Mouse (Mus musculus): ENCODE measurements around the gene Fasl. TPM values are rescaled to one million over a fixed set of nuclear protein-coding genes. Genes with fewer than 3 reads are reported as not detected.

The Fasl gene
- 0.17 TPM in 1 of 2 replicates, not detected in the other for polyA plus RNA-seq (2015; fragmentation: Nextera tagmentation; extraction: Ambion mirVana)

GRCm38 (mm10) chr1:161788339-161788738, at the start of gene Fasl:
Gene Fasl (minus strand): TSS chr1:161788495.
- no peak within 1 kb of the TSS for H3K4me3 ChIP-seq
- H3K4me2 ChIP-seq = no peak within 1 kb of the TSS
- H3K9me3 ChIP-seq = no peaks in the 10 kb centered on the region
- no peak within 1 kb of the TSS for H3K9ac ChIP-seq
- no peak within 1 kb of the TSS for H3K27ac ChIP-seq
- 76% methylated on average over 9 of the region's 9 CpGs for WGBS
- no peaks in the 10 kb centered on the region for H3K4me1 ChIP-seq
- no peaks in the 10 kb centered on the region for H3K27me3 ChIP-seq
- H3K36me3 ChIP-seq = no peaks in the 10 kb centered on the region
- no peak for ATAC-seq (ENCODE audit: borderline replicate concordance, extremely low read depth, low FRiP score, low TSS enrichment)

GRCm38 (mm10) chr1:161826677-161827076, 38.4 kb upstream of the Fasl start:
- Histone ChIP-seq H3K4me2 (no peak overlapping the region), H3K9me3 (no peaks in the 10 kb centered on the region), H3K9ac (no peak overlapping the region), H3K4me1 (no peaks in the 10 kb centered on the region), H3K4me3 (no peak overlapping the region), H3K27ac (no peak overlapping the region), H3K36me3 (peaks cover 12% of the 10 kb centered on the region), H3K27me3 (no peaks in the 10 kb centered on the region)
- ATAC-seq (ENCODE audit: borderline replicate concordance, extremely low read depth, low FRiP score, low TSS enrichment) = no peak
- 93% methylated on average over 2 of the region's 2 CpGs for WGBS

GRCm38 (mm10) chr1:161809428-161809827, 21.1 kb upstream of the Fasl start:
- Histone ChIP-seq H3K36me3 (no peaks in the 10 kb centered on the region), H3K9me3 (no peaks in the 10 kb centered on the region), H3K4me1 (no peaks in the 10 kb centered on the region), H3K9ac (no peak overlapping the region), H3K27me3 (no peaks in the 10 kb centered on the region), H3K4me3 (no peak overlapping the region), H3K27ac (no peak overlapping the region), H3K4me2 (no peak overlapping the region)
- 83% methylated on average over 5 of the region's 5 CpGs for WGBS
- no peak for ATAC-seq (ENCODE audit: borderline replicate concordance, extremely low read depth, low FRiP score, low TSS enrichment)

GRCm38 (mm10) chr1:161808980-161809379, 20.7 kb upstream of the Fasl start:
- Histone ChIP-seq H3K9ac (no peak overlapping the region), H3K9me3 (no peaks in the 10 kb centered on the region), H3K4me2 (no peak overlapping the region), H3K27ac (no peak overlapping the region), H3K4me1 (no peaks in the 10 kb centered on the region), H3K4me3 (no peak overlapping the region), H3K36me3 (no peaks in the 10 kb centered on the region), H3K27me3 (no peaks in the 10 kb centered on the region)
- WGBS = 46% methylated on average over 6 of the region's 6 CpGs
- no peak for ATAC-seq (ENCODE audit: borderline replicate concordance, extremely low read depth, low FRiP score, low TSS enrichment)

GRCm38 (mm10) chr1:161804541-161804971, 16.3 kb upstream of the Fasl start:
- Histone ChIP-seq H3K27me3 (no peaks in the 10 kb centered on the region), H3K4me2 (no peak overlapping the region), H3K4me3 (no peak overlapping the region), H3K9me3 (no peaks in the 10 kb centered on the region), H3K4me1 (no peaks in the 10 kb centered on the region), H3K27ac (no peak overlapping the region), H3K9ac (no peak overlapping the region), H3K36me3 (no peaks in the 10 kb centered on the region)
- WGBS = 82% methylated on average over 8 of the region's 8 CpGs
- ATAC-seq (ENCODE audit: borderline replicate concordance, extremely low read depth, low FRiP score, low TSS enrichment) = no peak

GRCm38 (mm10) chr1:161801321-161801720, 13.0 kb upstream of the Fasl start:
- Histone ChIP-seq H3K4me3 (no peak overlapping the region), H3K9me3 (no peaks in the 10 kb centered on the region), H3K36me3 (no peaks in the 10 kb centered on the region), H3K4me2 (no peak overlapping the region), H3K4me1 (no peaks in the 10 kb centered on the region), H3K27me3 (no peaks in the 10 kb centered on the region), H3K9ac (no peak overlapping the region), H3K27ac (no peak overlapping the region)
- ATAC-seq (ENCODE audit: borderline replicate concordance, extremely low read depth, low FRiP score, low TSS enrichment) = no peak
- WGBS = 57% methylated on average over 2 of the region's 2 CpGs

- Histone ChIP-seq H3K9ac (no peak overlapping the region), H3K4me3 (no peak overlapping the region), H3K36me3 (no peaks in the 10 kb centered on the region), H3K9me3 (no peaks in the 10 kb centered on the region), H3K27ac (no peak overlapping the region), H3K4me1 (no peaks in the 10 kb centered on the region), H3K4me2 (no peak overlapping the region), H3K27me3 (no peaks in the 10 kb centered on the region)
- ATAC-seq (ENCODE audit: borderline replicate concordance, extremely low read depth, low FRiP score, low TSS enrichment) = no peak
These were observed 12.0 kb upstream of the Fasl start for GRCm38 (mm10) chr1:161800256-161800655.

GRCm38 (mm10) chr1:161799791-161800190, 11.5 kb upstream of the Fasl start:
- no peaks in the 10 kb centered on the region for H3K27me3 ChIP-seq
- H3K9me3 ChIP-seq = no peaks in the 10 kb centered on the region
- no peaks in the 10 kb centered on the region for H3K36me3 ChIP-seq
- H3K27ac ChIP-seq = no peak overlapping the region
- H3K4me1 ChIP-seq = no peaks in the 10 kb centered on the region
- H3K4me3 ChIP-seq = no peak overlapping the region
- no peak for ATAC-seq (ENCODE audit: borderline replicate concordance, extremely low read depth, low FRiP score, low TSS enrichment)
- no peak overlapping the region for H3K4me2 ChIP-seq
- no peak overlapping the region for H3K9ac ChIP-seq

- H3K4me1 ChIP-seq = no peaks in the 10 kb centered on the region
- no peaks in the 10 kb centered on the region for H3K9me3 ChIP-seq
- H3K36me3 ChIP-seq = no peaks in the 10 kb centered on the region
- no peaks in the 10 kb centered on the region for H3K27me3 ChIP-seq
- no peak for ATAC-seq (ENCODE audit: borderline replicate concordance, extremely low read depth, low FRiP score, low TSS enrichment)
- no peak overlapping the region for H3K4me3 ChIP-seq
- H3K9ac ChIP-seq = no peak overlapping the region
- H3K4me2 ChIP-seq = no peak overlapping the region
- no peak overlapping the region for H3K27ac ChIP-seq
- WGBS = 84% methylated on average over 3 of the region's 3 CpGs
These were observed 10.6 kb upstream of the Fasl start for GRCm38 (mm10) chr1:161798866-161799265.

- Histone ChIP-seq H3K36me3 (no peaks in the 10 kb centered on the region), H3K4me3 (no peak overlapping the region), H3K27ac (no peak overlapping the region), H3K27me3 (no peaks in the 10 kb centered on the region), H3K4me1 (no peaks in the 10 kb centered on the region), H3K9me3 (no peaks in the 10 kb centered on the region), H3K4me2 (no peak overlapping the region), H3K9ac (no peak overlapping the region)
- ATAC-seq (ENCODE audit: borderline replicate concordance, extremely low read depth, low FRiP score, low TSS enrichment) = no peak
- WGBS = 64% methylated on average over 10 of the region's 10 CpGs
These were observed 6.3 kb upstream of the Fasl start for GRCm38 (mm10) chr1:161794447-161795211.

GRCm38 (mm10) chr1:161793321-161793720, 5.0 kb upstream of the Fasl start:
- no peak overlapping the region for H3K9ac ChIP-seq
- H3K9me3 ChIP-seq = no peaks in the 10 kb centered on the region
- H3K4me3 ChIP-seq = no peak overlapping the region
- H3K4me2 ChIP-seq = no peak overlapping the region
- no peaks in the 10 kb centered on the region for H3K36me3 ChIP-seq
- no peak for ATAC-seq (ENCODE audit: borderline replicate concordance, extremely low read depth, low FRiP score, low TSS enrichment)
- H3K27me3 ChIP-seq = no peaks in the 10 kb centered on the region
- H3K27ac ChIP-seq = no peak overlapping the region
- 70% methylated on average over 3 of the region's 3 CpGs for WGBS
- H3K4me1 ChIP-seq = no peaks in the 10 kb centered on the region

GRCm38 (mm10) chr1:161792687-161792969, 4.3 kb upstream of the Fasl start:
- no peaks in the 10 kb centered on the region for H3K36me3 ChIP-seq
- no peak for ATAC-seq (ENCODE audit: borderline replicate concordance, extremely low read depth, low FRiP score, low TSS enrichment)
- WGBS = 75% methylated on average over 4 of the region's 4 CpGs
- H3K27ac ChIP-seq = no peak overlapping the region
- no peak overlapping the region for H3K4me3 ChIP-seq
- no peak overlapping the region for H3K4me2 ChIP-seq
- no peaks in the 10 kb centered on the region for H3K9me3 ChIP-seq
- no peak overlapping the region for H3K9ac ChIP-seq
- H3K27me3 ChIP-seq = no peaks in the 10 kb centered on the region
- no peaks in the 10 kb centered on the region for H3K4me1 ChIP-seq
